Mouse (Mus musculus): Measurements from ENCODE around the gene Gm17584. TPM values are rescaled to one million over a fixed set of nuclear protein-coding genes. Genes with fewer than 3 reads are reported as not detected.
"Not testable (repeated sequence)": the region's sequence is repeated elsewhere in the genome, so short reads cannot be mapped to it uniquely, and the experiment has no call there.

The Gm17584 gene
- not detected in 2 replicates for polyA plus RNA-seq (2014; fragmentation: Nextera tagmentation; extraction: Ambion mirVana)

GRCm38 (mm10) chrX:124500263-124500662 is at the start of gene Gm17584:
TSS of gene Gm17584 (plus strand) at chrX:124500563.
- not testable (repeated sequence) for H3K4me1 ChIP-seq (ENCODE audit: control insufficient read depth, insufficient read depth, low read length); H3K27me3 ChIP-seq (ENCODE audit: control insufficient read depth, insufficient read depth, low read length); H3K36me3 ChIP-seq (ENCODE audit: control insufficient read depth, insufficient read depth, low read length); H3K9ac ChIP-seq (ENCODE audit: low read depth, low read length); H3K9me3 ChIP-seq (replicated peaks; ENCODE audit: control insufficient read depth, low read length); H3K4me2 ChIP-seq; ATAC-seq (replicated peaks; ENCODE audit: insufficient number of reproducible peaks, low FRiP score, low TSS enrichment); H3K27ac ChIP-seq (ENCODE audit: low read depth, low read length); H3K4me3 ChIP-seq (ENCODE audit: low read depth, low read length)
- no CpG with 5 or more reads among the region's 4 CpGs for WGBS (ENCODE audit: insufficient replicate concordance)

Other genes with a start within 250 kb of the Gm17584 start
- gene Gm17469, start 129.3 kb downstream of the Gm17584 start, polyA plus RNA-seq (2014; fragmentation: Nextera tagmentation; extraction: Ambion mirVana) = not detected in 2 replicates

All from heart, embryonic 11.5 days (tissue).